Mouse (Mus musculus) adrenal gland, postnatal 36 days (tissue): ENCODE data around the gene Cdc5l. TPM values are rescaled to one million over a fixed set of nuclear protein-coding genes. Genes with fewer than 3 reads are reported as not detected.

Source experiments
- DNase-seq, 2 experiments: peaks; one replicate each; pipeline ENCODE4 v3.0.0; 2021; ENCODE audit warnings: mixed read lengths in 1 of 2
- total RNA-seq, 2 experiments: library from RNA; stranded (reverse); gene quantifications; 2 replicates each; pipeline ENCODE4 v1.2.3; 2021

Cdc5l gene
- total RNA-seq, 2 experiments from 2014 or later = 41.3 to 46.8 TPM

DNA sequence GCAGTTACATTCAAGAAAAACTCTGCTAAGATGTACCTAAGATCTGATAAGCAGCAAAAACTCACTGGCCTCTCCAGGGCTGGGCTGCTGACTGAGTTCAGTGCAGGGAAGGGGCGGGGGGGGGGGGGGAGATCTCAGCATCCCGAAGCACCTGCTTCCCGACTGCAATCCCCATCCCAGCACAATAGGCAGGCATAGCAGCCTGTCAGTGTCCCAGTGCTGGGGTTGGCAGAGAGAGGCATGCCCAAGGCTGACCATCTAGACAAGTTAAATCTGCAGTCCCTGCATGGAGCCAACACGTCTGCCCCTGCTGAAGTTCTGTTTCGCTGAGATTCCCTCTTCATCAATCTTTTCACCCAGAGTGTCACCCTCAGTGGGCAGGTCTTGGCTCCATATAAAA, 63.0 kb downstream of the Cdc5l start:
- no peak for DNase-seq

- no peak for DNase-seq
These were observed 68.7 kb downstream of the Cdc5l start for GRCm38 (mm10) chr17:45364871-45365270.

GRCm38 (mm10) chr17:45360950-45361349, 72.6 kb downstream of the Cdc5l start:
- no peak for DNase-seq

DNA sequence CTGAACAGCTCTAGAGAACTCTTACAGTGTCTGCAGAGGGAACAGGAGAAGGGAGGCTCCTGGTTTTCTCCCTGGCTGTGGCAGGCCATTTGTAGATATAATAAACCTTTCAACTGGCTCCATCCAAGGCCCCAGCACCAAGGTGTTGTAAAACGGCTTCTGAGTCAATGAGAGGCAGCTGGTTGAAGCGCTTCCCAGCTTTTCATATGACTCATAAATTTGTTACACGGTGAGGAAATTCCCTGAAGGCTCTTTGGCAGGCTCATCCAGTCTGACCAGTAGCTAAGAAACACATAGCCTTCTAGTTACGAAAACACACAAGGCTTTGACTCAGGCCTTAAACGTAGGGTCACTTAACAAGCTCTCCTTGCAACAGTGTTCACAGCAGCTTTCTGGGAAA, 74.1 kb downstream of the Cdc5l start:
- peak; percentile 53 to 56 for DNase-seq

GRCm38 (mm10) chr17:45356431-45356830, 77.1 kb downstream of the Cdc5l start:
- DNase-seq = no peak

GRCm38 (mm10) chr17:45347951-45348350, 85.6 kb downstream of the Cdc5l start:
- DNase-seq = no peak

Other genes starting within 250 kb of the Cdc5l start
- not detected for gene Spats1, start 41.7 kb upstream of the Cdc5l start, total RNA-seq
- 10 to 100 TPM; 16.8 to 17.4 TPM for gene Aars2, start 73.1 kb upstream of the Cdc5l start, total RNA-seq
- not detected for gene Tcte1, start 89.7 kb upstream of the Cdc5l start, total RNA-seq
- gene Tmem151b, start 115.9 kb upstream of the Cdc5l start, total RNA-seq = under 1 TPM; 0.13 to 0.23 TPM
- gene Nfkbie, start 122.0 kb upstream of the Cdc5l start, total RNA-seq = 1 to 10 TPM; 3.7 TPM
- 10 to 100 TPM; 43.4 to 75.9 TPM for gene Slc35b2, start 130.1 kb upstream of the Cdc5l start, total RNA-seq
- 1,000 to 10,000 TPM; 1,888 to 2,360 TPM for gene Hsp90ab1, start 139.5 kb upstream of the Cdc5l start, total RNA-seq
- gene Slc29a1, start 165.9 kb upstream of the Cdc5l start, total RNA-seq = 100 to 1,000 TPM; 132 to 137 TPM
- not detected for gene Mymx, start 168.4 kb upstream of the Cdc5l start, total RNA-seq
- not detected for gene Capn11, start 225.6 kb upstream of the Cdc5l start, total RNA-seq